Mouse (Mus musculus): ENCODE results near the gene Lurap1. TPM values are rescaled to one million over a fixed set of nuclear protein-coding genes. Genes with fewer than 3 reads are reported as not detected.

The Lurap1 gene
- 1.5 and 2.2 TPM in 2 replicates for polyA plus RNA-seq (2015; fragmentation: Nextera tagmentation; extraction: Ambion mirVana)

- no peak for ATAC-seq
- no peaks in the 10 kb centered on the region for H3K9me3 ChIP-seq
- no peaks in the 10 kb centered on the region; the same call in 1 of the 2 replicates for H3K27me3 ChIP-seq
- peak within 1 kb of the TSS; percentile 95 for H3K9ac ChIP-seq (replicated peaks)
- WGBS: 86% methylated on average over 6 of the region's 6 CpGs
- peaks cover 45% of the 10 kb centered on the region for H3K36me3 ChIP-seq
- H3K4me1 ChIP-seq (replicated peaks): peaks cover 18% of the 10 kb centered on the region
- peak within 1 kb of the TSS; percentile 76 for H3K4me3 ChIP-seq (replicated peaks)
- peak within 1 kb of the TSS; percentile 88 for H3K27ac ChIP-seq
- H3K4me2 ChIP-seq (replicated peaks): peak within 1 kb of the TSS; percentile 72
Observed at GRCm38 (mm10) chr4:116151238-116151637, at the start of gene Lurap1. Gene Lurap1, minus strand, starts transcription at chr4:116151338.

DNA sequence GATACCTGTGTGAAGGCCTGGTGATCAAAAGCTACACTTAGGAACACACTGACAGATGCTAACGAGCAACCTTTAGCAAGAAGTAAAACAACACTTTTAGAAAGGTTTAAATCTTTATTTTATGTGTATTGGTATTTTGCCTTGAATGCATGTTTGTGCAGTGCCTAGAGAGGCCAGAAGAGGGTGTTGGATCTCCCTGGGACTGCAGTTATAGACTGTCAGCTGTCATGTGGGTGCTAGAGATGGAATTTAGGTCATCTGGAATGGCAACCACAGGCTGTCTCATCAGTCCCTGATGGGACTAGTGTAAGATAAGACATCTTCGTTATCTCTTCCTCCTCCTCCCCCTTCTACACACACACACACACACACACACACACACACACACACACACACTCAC is 47.3 kb upstream of the Lurap1 start:
- 73% methylated on average over 2 of the region's 2 CpGs for WGBS
- ATAC-seq: no peak
- Histone ChIP-seq H3K4me1 (replicated peaks) (no peaks in the 10 kb centered on the region), H3K36me3 (no peaks in the 10 kb centered on the region), H3K9ac (replicated peaks) (no peak overlapping the region), H3K4me2 (replicated peaks) (no peak overlapping the region), H3K4me3 (replicated peaks) (no peak overlapping the region), H3K9me3 (no peaks in the 10 kb centered on the region), H3K27me3 (no peaks in the 10 kb centered on the region), H3K27ac (no peak overlapping the region)

DNA sequence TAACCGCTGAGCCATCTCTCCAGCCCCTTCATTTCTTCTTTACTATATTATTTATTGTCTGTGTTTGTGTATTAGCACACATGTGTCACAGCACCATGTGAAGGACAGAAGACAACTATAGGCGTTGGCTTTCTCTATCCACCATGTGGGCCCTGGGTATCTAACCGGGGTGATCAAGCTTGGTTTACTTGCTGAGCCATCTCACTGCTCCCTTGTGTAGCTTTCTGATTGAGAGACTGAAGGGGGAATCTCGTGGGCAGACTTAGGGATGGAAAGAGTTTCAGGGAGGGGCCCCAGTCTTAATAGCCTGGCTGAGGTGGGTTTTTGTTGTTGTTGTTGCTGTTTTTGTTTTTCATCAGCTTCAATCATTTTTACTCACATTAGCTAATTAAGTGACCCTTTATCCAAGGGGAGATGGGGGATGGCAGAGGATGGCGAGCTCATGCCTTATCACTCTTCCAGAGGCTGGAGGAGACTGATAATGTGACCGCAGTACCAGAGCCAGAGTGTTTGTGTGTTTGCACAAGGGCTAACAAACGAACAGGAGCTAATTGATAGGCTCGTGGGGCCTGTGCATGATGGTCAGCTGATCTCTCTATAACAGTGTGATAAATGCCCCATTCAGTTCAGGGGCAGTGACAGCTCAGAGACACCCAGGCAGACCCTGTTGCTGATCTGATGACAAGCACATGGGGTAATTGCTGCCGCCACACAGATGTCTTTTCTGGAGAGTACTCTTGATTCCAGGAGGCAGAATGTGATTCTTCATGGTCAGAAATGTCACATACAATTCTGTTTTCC is 42.6 kb upstream of the Lurap1 start:
- 75% methylated on average over 9 of the region's 9 CpGs for WGBS
- H3K36me3 ChIP-seq: no peaks in the 10 kb centered on the region
- no peak overlapping the region for H3K4me3 ChIP-seq (replicated peaks)
- no peak for ATAC-seq
- H3K27me3 ChIP-seq: no peaks in the 10 kb centered on the region
- no peaks in the 10 kb centered on the region for H3K4me1 ChIP-seq (replicated peaks)
- H3K4me2 ChIP-seq (replicated peaks): no peak overlapping the region
- no peak overlapping the region for H3K9ac ChIP-seq (replicated peaks)
- no peaks in the 10 kb centered on the region for H3K9me3 ChIP-seq
- no peak overlapping the region for H3K27ac ChIP-seq

GRCm38 (mm10) chr4:116192286-116192835 is 41.2 kb upstream of the Lurap1 start:
- H3K36me3 ChIP-seq: no peaks in the 10 kb centered on the region
- no peak for ATAC-seq
- no peak overlapping the region for H3K4me2 ChIP-seq (replicated peaks)
- H3K9ac ChIP-seq (replicated peaks): no peak overlapping the region
- no peaks in the 10 kb centered on the region for H3K4me1 ChIP-seq (replicated peaks)
- no peak overlapping the region for H3K4me3 ChIP-seq (replicated peaks)
- H3K9me3 ChIP-seq: no peaks in the 10 kb centered on the region
- no peak overlapping the region for H3K27ac ChIP-seq
- WGBS: 58% methylated on average over 4 of the region's 4 CpGs
- no peaks in the 10 kb centered on the region for H3K27me3 ChIP-seq

- H3K4me1 ChIP-seq (replicated peaks): peaks cover 9% of the 10 kb centered on the region; the same call in 1 of the 2 replicates
- WGBS: 93% methylated on average over 4 of the region's 4 CpGs
- no peak for ATAC-seq
- H3K36me3 ChIP-seq: no peaks in the 10 kb centered on the region
- no peak overlapping the region for H3K4me3 ChIP-seq (replicated peaks)
- no peak overlapping the region for H3K4me2 ChIP-seq (replicated peaks)
- H3K9me3 ChIP-seq: no peaks in the 10 kb centered on the region
- no peak overlapping the region for H3K9ac ChIP-seq (replicated peaks)
- H3K27me3 ChIP-seq: peaks cover 5% of the 10 kb centered on the region; the same call in 1 of the 2 replicates
- H3K27ac ChIP-seq: no peak overlapping the region
Observed at GRCm38 (mm10) chr4:116185083-116185482, 33.9 kb upstream of the Lurap1 start.

GRCm38 (mm10) chr4:116182745-116183144 is 31.6 kb upstream of the Lurap1 start:
- Histone ChIP-seq H3K4me2 (replicated peaks) (peak overlapping the region; percentile 45), H3K27ac (no peak overlapping the region), H3K36me3 (no peaks in the 10 kb centered on the region), H3K4me3 (replicated peaks) (0 out of 2 replicates have a peak overlapping the region, but pooled peaks have one; percentile 4), H3K27me3 (peaks cover 5% of the 10 kb centered on the region; the same call in 1 of the 2 replicates), H3K9ac (replicated peaks) (peak overlapping the region; percentile 55), H3K4me1 (replicated peaks) (peaks cover 9% of the 10 kb centered on the region; the same call in 1 of the 2 replicates), H3K9me3 (no peaks in the 10 kb centered on the region)
- WGBS: 2% methylated on average over 12 of the region's 12 CpGs
- ATAC-seq: no peak

DNA sequence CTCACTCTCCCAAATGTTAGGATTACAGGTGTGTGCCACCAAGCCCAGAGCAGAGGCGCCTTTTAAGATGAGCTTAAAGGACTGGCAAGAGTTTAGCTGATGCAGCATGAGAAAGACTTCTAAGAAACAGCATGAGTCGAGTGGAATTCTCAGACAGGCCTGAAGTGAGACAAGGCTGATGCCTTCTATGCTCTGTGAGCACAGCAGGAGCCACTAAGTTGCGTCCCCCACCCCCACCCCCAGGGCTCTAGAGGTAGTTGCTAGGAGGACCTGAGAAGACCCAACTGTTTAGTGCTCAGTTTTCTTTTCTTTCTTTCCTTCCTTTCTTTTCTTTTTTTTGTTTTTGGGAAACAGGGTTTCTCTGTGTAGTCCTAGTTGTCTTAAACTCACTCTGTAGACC is 30.9 kb upstream of the Lurap1 start:
- 26% methylated on average over 3 of the region's 3 CpGs for WGBS
- no peaks in the 10 kb centered on the region for H3K36me3 ChIP-seq
- H3K9me3 ChIP-seq: no peaks in the 10 kb centered on the region
- H3K4me3 ChIP-seq (replicated peaks): no peak overlapping the region
- ATAC-seq: no peak
- peaks cover 5% of the 10 kb centered on the region; the same call in 1 of the 2 replicates for H3K27me3 ChIP-seq
- H3K9ac ChIP-seq (replicated peaks): no peak overlapping the region
- H3K27ac ChIP-seq: no peak overlapping the region
- peaks cover 13% of the 10 kb centered on the region for H3K4me1 ChIP-seq (replicated peaks)
- H3K4me2 ChIP-seq (replicated peaks): no peak overlapping the region

- Histone ChIP-seq H3K9ac (replicated peaks) (peak overlapping the region; percentile 16; the same call in 1 of the 2 replicates), H3K4me1 (replicated peaks) (peaks cover 33% of the 10 kb centered on the region), H3K27me3 (no peaks in the 10 kb centered on the region), H3K4me3 (replicated peaks) (no peak overlapping the region), H3K36me3 (no peaks in the 10 kb centered on the region), H3K4me2 (replicated peaks) (peak overlapping the region; percentile 22), H3K9me3 (no peaks in the 10 kb centered on the region), H3K27ac (no peak overlapping the region)
- WGBS: 30% methylated on average over 5 of the region's 5 CpGs
- no peak; the same call in 1 of the 2 replicates for ATAC-seq
Observed at GRCm38 (mm10) chr4:116177140-116177539, 26.0 kb upstream of the Lurap1 start.

DNA sequence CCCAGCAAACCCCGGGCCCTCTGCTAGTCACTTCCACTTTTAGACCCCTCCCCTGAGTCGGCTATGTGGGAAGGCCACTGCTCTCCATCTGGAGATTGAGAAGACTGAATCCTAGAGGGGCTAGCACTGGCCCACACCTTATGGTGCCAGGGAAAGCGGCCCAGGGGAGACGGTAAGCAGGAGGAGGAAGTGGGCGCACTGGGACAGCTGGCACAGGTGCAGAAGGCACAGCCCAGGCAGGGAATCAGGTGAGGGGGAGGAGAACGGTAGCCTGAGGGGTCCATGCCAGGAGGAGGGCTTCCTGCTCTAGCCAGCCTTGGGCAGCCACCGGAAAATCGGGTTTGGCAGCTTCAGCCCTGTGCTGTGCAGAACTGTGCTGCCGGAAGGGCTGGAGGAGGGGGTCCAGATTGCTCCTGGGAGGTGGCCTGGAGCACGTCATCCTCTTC is 25.4 kb upstream of the Lurap1 start:
- H3K4me2 ChIP-seq (replicated peaks): peak overlapping the region; percentile 22
- no peaks in the 10 kb centered on the region for H3K36me3 ChIP-seq
- 0 out of 2 replicates have a peak overlapping the region, but pooled peaks have one; percentile 16 for H3K9ac ChIP-seq (replicated peaks)
- peak; percentile 90 for ATAC-seq
- H3K4me3 ChIP-seq (replicated peaks): no peak overlapping the region
- H3K27me3 ChIP-seq: no peaks in the 10 kb centered on the region
- 29% methylated on average over 10 of the region's 10 CpGs for WGBS
- H3K9me3 ChIP-seq: no peaks in the 10 kb centered on the region
- H3K27ac ChIP-seq: peak overlapping the region; percentile 20
- peaks cover 33% of the 10 kb centered on the region for H3K4me1 ChIP-seq (replicated peaks)

GRCm38 (mm10) chr4:116175711-116176542 is 24.8 kb upstream of the Lurap1 start:
- no peak; the same call in 1 of the 2 replicates for ATAC-seq
- H3K4me2 ChIP-seq (replicated peaks): no peak overlapping the region
- 65% methylated on average over 7 of the region's 7 CpGs for WGBS

GRCm38 (mm10) chr4:116175136-116175535 is 24.0 kb upstream of the Lurap1 start:
- H3K9me3 ChIP-seq: no peaks in the 10 kb centered on the region
- H3K27ac ChIP-seq: no peak overlapping the region
- no peak overlapping the region for H3K4me3 ChIP-seq (replicated peaks)
- no peaks in the 10 kb centered on the region for H3K36me3 ChIP-seq
- peaks cover 33% of the 10 kb centered on the region for H3K4me1 ChIP-seq (replicated peaks)
- no peak for ATAC-seq
- no peak overlapping the region for H3K9ac ChIP-seq (replicated peaks)
- H3K4me2 ChIP-seq (replicated peaks): no peak overlapping the region
- no peaks in the 10 kb centered on the region for H3K27me3 ChIP-seq

More at GRCm38 (mm10) chr4:116175711-116176542, 24.8 kb upstream of the Lurap1 start:
- Histone ChIP-seq H3K9ac (replicated peaks) (no peak overlapping the region), H3K27me3 (no peaks in the 10 kb centered on the region), H3K4me3 (replicated peaks) (no peak overlapping the region), H3K36me3 (no peaks in the 10 kb centered on the region), H3K27ac (peak overlapping the region; percentile 20), H3K9me3 (no peaks in the 10 kb centered on the region), H3K4me1 (replicated peaks) (peaks cover 33% of the 10 kb centered on the region)

All from midbrain, embryonic 13.5 days (tissue).